Mouse (Mus musculus): ENCODE measurements around the gene Umad1. TPM values are rescaled to one million over a fixed set of nuclear protein-coding genes. Genes with fewer than 3 reads are reported as not detected.

Umad1 gene
- polyA plus RNA-seq, 1 experiment from 2014 or later: 15.0 TPM

DNA sequence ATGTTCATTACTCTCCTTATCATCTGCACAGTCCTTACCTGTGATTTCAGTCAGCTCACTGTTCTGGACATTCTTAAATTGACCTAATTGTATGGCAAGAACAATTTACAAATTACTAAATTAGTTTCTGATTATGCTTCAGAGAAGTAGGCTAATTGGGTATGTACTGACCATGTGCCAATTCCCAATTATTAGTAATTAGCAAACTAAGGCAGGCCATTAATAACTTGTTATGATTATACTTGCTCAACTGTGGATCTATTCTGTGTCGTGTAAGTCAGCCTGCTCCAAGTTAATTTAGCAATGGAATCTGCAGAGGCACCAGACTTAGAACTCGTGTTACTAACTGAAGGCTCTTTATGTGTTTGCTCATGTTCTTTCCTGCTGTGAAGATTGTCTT lies 114.0 kb downstream of the Umad1 start:
- Histone ChIP-seq H3K9ac (no peak overlapping the region), H3K4me1 (no peaks in the 10 kb centered on the region), H3K27ac (no peak overlapping the region), H3K4me2 (no peak overlapping the region), H3K36me3 (no peaks in the 10 kb centered on the region; the same call in 1 of the 2 replicates), H3K27me3 (no peaks in the 10 kb centered on the region), H3K9me3 (no peaks in the 10 kb centered on the region), H3K4me3 (no peak overlapping the region)
- ATAC-seq (ENCODE audit: insufficient number of reproducible peaks, insufficient read depth, low FRiP score, low TSS enrichment, low read depth): no peak
- WGBS: 60% methylated on average over 2 of the region's 2 CpGs

DNA sequence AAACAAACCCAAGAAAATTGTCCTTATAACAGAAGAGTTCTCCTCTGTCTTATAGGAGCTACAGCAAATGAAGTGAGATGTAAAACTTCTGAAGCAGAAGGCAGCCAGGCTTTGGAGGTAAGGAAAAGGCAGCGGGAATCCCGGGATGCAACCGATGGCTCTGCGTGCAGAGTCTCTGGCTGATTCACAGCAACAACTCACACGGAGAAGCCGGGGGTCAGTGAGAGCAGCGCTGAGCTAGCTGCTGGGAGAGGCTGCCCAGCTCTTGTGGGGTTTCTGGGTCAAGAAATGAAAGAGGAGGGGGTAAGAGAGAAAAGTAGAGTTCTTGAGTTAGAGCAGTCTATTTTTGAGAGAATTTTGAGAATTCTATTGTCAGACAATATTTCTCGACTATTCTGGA lies 114.8 kb downstream of the Umad1 start:
- Histone ChIP-seq H3K9me3 (no peaks in the 10 kb centered on the region), H3K4me1 (no peaks in the 10 kb centered on the region), H3K36me3 (no peaks in the 10 kb centered on the region; the same call in 1 of the 2 replicates), H3K9ac (no peak overlapping the region), H3K27ac (no peak overlapping the region), H3K4me2 (no peak overlapping the region), H3K27me3 (no peaks in the 10 kb centered on the region), H3K4me3 (no peak overlapping the region)
- 55% methylated on average over 8 of the region's 8 CpGs for WGBS
- ATAC-seq (ENCODE audit: insufficient number of reproducible peaks, insufficient read depth, low FRiP score, low TSS enrichment, low read depth): no peak

DNA sequence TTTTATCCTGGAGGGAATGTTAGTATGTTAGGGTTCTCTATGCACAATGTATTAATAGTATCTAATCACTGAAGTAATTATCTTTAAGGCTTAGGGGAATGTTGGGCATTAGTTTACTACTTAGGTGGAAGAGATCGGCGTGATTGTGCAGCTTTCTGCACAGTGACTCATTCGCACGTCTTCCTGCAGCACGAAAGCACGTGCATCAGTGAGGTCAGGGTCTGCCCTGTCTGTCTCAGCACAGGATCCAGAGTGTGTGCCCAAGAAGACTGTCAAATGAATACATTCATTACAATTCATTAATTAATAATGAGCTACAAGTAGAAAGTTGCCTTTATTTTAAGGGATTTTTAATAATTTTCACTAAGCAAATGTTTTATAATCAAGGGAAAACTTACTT lies 115.2 kb downstream of the Umad1 start:
- H3K36me3 ChIP-seq: no peaks in the 10 kb centered on the region; the same call in 1 of the 2 replicates
- ATAC-seq (ENCODE audit: insufficient number of reproducible peaks, insufficient read depth, low FRiP score, low TSS enrichment, low read depth): no peak
- no peak overlapping the region for H3K27ac ChIP-seq
- H3K4me3 ChIP-seq: no peak overlapping the region
- H3K27me3 ChIP-seq: no peaks in the 10 kb centered on the region
- H3K4me1 ChIP-seq: no peaks in the 10 kb centered on the region
- H3K9ac ChIP-seq: no peak overlapping the region
- no peak overlapping the region for H3K4me2 ChIP-seq
- 82% methylated on average over 6 of the region's 6 CpGs for WGBS
- no peaks in the 10 kb centered on the region for H3K9me3 ChIP-seq

DNA sequence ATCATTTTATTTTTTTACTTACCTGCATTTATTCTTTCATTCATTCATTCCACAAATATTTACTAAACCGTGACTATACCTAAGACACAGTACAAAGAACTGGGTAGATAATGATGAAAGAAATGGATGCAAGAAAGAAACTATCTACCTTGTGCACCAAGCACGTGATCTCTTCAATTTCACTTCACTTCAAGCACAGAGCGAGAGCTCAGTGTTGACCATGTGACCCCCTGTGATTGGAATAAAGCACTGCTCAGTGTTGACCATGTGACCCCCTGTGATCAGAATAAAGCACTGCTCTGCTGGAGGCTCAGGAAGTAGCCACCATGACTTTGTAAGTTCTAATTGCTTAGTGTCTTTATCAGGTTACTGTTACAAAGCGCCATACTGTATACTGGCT lies 115.6 kb downstream of the Umad1 start:
- H3K27ac ChIP-seq: no peak overlapping the region
- no peak overlapping the region for H3K4me2 ChIP-seq
- no peaks in the 10 kb centered on the region for H3K9me3 ChIP-seq
- ATAC-seq (ENCODE audit: insufficient number of reproducible peaks, insufficient read depth, low FRiP score, low TSS enrichment, low read depth): no peak
- 87% methylated on average over 4 of the region's 4 CpGs for WGBS
- no peak overlapping the region for H3K4me3 ChIP-seq
- no peaks in the 10 kb centered on the region for H3K4me1 ChIP-seq
- no peaks in the 10 kb centered on the region for H3K27me3 ChIP-seq
- no peak overlapping the region for H3K9ac ChIP-seq
- no peaks in the 10 kb centered on the region; the same call in 1 of the 2 replicates for H3K36me3 ChIP-seq

DNA sequence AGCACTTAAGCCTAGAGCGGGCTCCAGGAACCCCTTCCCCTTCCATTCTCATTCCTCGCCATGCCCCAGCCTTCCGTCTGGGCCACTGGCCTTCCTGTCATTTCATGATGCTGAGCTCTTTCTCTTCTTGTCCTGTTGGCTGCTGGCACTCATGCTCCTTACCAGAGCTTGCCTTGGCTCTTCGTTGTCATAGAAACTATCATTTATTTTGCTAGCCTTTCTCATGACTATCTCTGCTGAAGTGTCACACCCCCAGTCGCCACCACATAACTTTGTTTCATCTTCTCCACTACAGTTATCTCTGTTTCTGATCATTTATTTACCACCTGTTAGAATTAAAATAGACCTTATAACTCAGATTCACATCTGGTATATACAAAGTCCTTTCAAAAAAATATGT lies 117.3 kb downstream of the Umad1 start:
- Histone ChIP-seq H3K4me1 (no peaks in the 10 kb centered on the region), H3K27ac (no peak overlapping the region), H3K4me2 (no peak overlapping the region), H3K9me3 (no peaks in the 10 kb centered on the region), H3K36me3 (no peaks in the 10 kb centered on the region; the same call in 1 of the 2 replicates), H3K27me3 (no peaks in the 10 kb centered on the region), H3K9ac (no peak overlapping the region), H3K4me3 (no peak overlapping the region)
- ATAC-seq (ENCODE audit: insufficient number of reproducible peaks, insufficient read depth, low FRiP score, low TSS enrichment, low read depth): no peak
- WGBS: 93% methylated on average over 5 of the region's 5 CpGs

DNA sequence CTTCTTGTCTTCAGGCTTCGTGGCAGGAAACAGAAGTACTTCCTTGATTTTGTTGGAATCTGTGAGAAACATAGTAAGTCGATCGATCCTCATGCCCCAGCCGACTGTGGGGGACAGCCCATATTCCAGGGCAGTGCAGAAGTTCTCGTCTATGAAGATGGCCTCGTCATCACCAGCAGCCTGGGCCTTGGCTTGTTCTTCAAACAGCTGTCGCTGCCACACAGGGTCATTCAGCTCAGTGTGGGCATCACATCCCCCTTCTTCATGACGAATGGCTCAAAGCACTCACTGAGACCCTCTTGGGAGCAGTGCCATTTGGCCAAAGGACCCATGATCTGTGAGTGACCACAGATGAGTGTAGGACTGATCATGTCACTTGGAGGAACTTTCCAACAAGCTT lies 118.6 kb downstream of the Umad1 start:
- Histone ChIP-seq H3K36me3 (no peaks in the 10 kb centered on the region; the same call in 1 of the 2 replicates), H3K9me3 (no peaks in the 10 kb centered on the region), H3K27ac (no peak overlapping the region), H3K4me1 (no peaks in the 10 kb centered on the region), H3K4me3 (no peak overlapping the region), H3K4me2 (no peak overlapping the region), H3K9ac (no peak overlapping the region), H3K27me3 (no peaks in the 10 kb centered on the region)
- 88% methylated on average over 8 of the region's 8 CpGs for WGBS
- ATAC-seq (ENCODE audit: insufficient number of reproducible peaks, insufficient read depth, low FRiP score, low TSS enrichment, low read depth): no peak

DNA sequence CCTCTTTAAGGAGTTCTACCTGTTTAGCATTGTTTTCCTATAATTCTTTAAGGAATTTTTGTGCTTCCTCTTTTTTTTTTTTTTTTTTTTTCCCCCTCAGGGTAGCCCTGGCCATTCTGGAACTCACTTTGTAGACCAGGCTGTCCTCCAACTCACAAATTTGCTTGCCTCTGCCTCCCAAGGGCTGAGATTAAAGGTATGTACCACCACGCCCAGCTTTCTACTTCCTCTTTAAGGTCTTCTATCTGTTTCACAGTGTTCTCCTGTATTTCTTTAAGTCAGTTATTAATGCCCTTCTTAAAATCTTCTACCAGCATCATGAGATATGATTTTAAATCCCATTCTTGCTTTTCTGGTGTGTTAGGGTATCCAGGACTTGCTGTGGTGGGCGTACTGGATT lies 130.2 kb downstream of the Umad1 start:
- ATAC-seq (ENCODE audit: insufficient number of reproducible peaks, insufficient read depth, low FRiP score, low TSS enrichment, low read depth): no peak
- 93% methylated on average over 2 of the region's 2 CpGs for WGBS
- Histone ChIP-seq H3K4me2 (no peak overlapping the region), H3K4me1 (no peaks in the 10 kb centered on the region), H3K9ac (no peak overlapping the region), H3K36me3 (no peaks in the 10 kb centered on the region), H3K27me3 (no peaks in the 10 kb centered on the region), H3K4me3 (no peak overlapping the region), H3K9me3 (no peaks in the 10 kb centered on the region), H3K27ac (no peak overlapping the region)

DNA sequence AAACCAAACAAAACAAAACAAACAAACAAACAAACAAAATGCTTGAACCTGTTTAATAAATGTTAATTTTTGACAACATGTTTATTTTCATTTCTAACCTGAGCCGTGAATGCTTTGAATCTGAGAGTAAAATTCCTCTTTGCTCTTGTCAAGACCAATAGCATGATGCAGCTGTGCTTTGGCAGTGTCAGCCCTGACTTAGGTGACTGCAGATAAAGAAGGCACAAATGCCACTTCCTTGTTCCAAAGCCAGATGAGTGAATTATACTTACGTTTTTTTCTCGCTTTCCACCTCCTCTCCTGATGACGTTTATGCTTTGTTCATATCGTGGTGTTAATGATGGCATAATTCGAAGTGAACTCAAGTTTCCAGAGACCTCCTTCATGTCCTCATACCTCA lies 131.2 kb downstream of the Umad1 start:
- no peak overlapping the region for H3K27ac ChIP-seq
- H3K4me3 ChIP-seq: no peak overlapping the region
- H3K9me3 ChIP-seq: no peaks in the 10 kb centered on the region
- no peak overlapping the region for H3K9ac ChIP-seq
- no peaks in the 10 kb centered on the region for H3K4me1 ChIP-seq
- no peak overlapping the region for H3K4me2 ChIP-seq
- H3K27me3 ChIP-seq: no peaks in the 10 kb centered on the region
- no peak for ATAC-seq (ENCODE audit: insufficient number of reproducible peaks, insufficient read depth, low FRiP score, low TSS enrichment, low read depth)
- WGBS: 91% methylated on average over 6 of the region's 6 CpGs
- no peaks in the 10 kb centered on the region for H3K36me3 ChIP-seq

DNA sequence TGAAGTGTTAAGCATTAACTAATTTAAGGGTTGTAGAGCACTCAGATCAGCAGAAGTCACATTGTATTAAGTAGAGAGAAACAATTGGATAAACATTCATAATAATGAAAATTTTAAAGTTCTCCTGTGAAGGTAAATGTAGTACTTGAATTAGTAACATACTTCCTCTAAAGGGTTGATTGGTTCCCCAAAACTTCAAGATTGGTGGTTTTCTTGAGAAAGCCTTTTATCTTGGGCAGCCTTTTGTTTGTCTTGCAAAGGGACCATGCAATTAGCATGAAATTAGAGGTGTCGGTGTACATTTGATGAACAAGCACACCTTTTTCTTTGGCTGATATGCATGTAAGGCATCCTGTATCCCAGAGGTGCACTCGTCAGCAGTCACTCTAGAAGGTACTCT lies 131.8 kb downstream of the Umad1 start:
- H3K4me3 ChIP-seq: no peak overlapping the region
- no peaks in the 10 kb centered on the region for H3K27me3 ChIP-seq
- H3K9me3 ChIP-seq: no peaks in the 10 kb centered on the region
- H3K4me2 ChIP-seq: no peak overlapping the region
- H3K36me3 ChIP-seq: no peaks in the 10 kb centered on the region
- H3K4me1 ChIP-seq: no peaks in the 10 kb centered on the region
- 74% methylated on average over 2 of the region's 2 CpGs for WGBS
- ATAC-seq (ENCODE audit: insufficient number of reproducible peaks, insufficient read depth, low FRiP score, low TSS enrichment, low read depth): no peak
- H3K9ac ChIP-seq: no peak overlapping the region
- H3K27ac ChIP-seq: no peak overlapping the region

DNA sequence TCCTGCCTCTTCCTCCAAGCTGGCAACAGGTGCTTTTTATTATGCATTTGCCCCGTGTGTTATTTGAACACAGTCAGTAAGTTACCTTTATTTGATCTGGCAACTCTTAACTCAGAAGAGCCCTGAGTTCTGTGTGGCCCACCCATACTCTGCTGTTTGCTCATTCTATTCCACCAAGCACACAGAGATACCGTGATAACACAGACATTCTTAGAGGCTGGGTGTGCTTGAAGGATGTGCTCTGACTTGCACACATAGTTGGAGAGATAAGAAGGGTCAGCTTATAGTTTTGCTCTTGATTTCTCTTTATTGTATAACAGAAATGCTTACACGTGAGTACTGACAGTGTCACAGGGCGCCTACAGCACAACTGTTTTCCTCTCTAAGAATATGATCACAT lies 133.9 kb downstream of the Umad1 start:
- Histone ChIP-seq H3K4me2 (no peak overlapping the region), H3K4me3 (no peak overlapping the region), H3K9ac (no peak overlapping the region), H3K9me3 (no peaks in the 10 kb centered on the region), H3K4me1 (no peaks in the 10 kb centered on the region), H3K27ac (no peak overlapping the region), H3K27me3 (no peaks in the 10 kb centered on the region), H3K36me3 (no peaks in the 10 kb centered on the region)
- 60% methylated on average over 4 of the region's 4 CpGs for WGBS
- ATAC-seq (ENCODE audit: insufficient number of reproducible peaks, insufficient read depth, low FRiP score, low TSS enrichment, low read depth): no peak

DNA sequence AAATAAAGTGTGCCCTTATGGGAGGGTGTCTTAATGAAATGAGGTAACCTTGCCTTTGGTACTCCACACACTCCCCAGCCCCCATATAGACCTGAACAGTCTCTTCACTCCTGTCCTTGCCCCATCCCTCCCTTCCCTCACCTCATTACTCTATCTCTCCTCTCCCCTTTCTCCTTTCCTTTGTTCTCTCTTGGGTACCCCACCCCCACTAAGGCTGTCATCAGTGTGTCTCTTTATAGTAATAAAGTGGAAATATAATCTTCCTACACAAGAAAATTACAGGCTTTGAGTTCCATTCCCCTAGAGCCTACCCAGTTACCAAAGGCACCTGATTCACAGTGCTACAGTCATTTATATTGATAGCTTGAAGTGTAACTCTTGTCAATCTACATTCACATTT lies 135.0 kb downstream of the Umad1 start:
- Histone ChIP-seq H3K4me2 (no peak overlapping the region), H3K9ac (no peak overlapping the region), H3K4me3 (no peak overlapping the region), H3K36me3 (no peaks in the 10 kb centered on the region), H3K9me3 (no peaks in the 10 kb centered on the region), H3K27ac (no peak overlapping the region), H3K27me3 (no peaks in the 10 kb centered on the region), H3K4me1 (no peaks in the 10 kb centered on the region)
- no peak for ATAC-seq (ENCODE audit: insufficient number of reproducible peaks, insufficient read depth, low FRiP score, low TSS enrichment, low read depth)

DNA sequence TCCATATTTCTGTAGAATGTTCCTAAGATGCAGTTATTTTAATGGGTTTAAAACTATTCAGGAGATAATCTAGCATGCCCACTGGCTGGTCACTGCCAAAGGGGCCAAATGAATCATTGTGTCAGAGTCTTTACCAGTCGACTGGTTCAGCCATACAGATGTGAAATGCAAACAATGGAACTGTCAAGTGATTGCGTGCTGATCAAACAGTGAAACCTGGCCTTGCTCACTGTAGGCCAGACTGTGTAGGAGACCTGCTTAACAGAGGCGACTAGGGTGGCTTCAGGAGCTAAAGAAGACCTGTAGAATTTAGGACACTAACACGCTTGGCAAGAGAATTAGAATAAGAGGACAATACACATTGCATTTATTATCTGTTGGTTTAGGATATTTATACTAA lies 136.0 kb downstream of the Umad1 start:
- H3K9ac ChIP-seq: no peak overlapping the region
- no peak for ATAC-seq (ENCODE audit: insufficient number of reproducible peaks, insufficient read depth, low FRiP score, low TSS enrichment, low read depth)
- WGBS: 68% methylated on average over 4 of the region's 4 CpGs
- H3K4me1 ChIP-seq: no peaks in the 10 kb centered on the region
- no peaks in the 10 kb centered on the region for H3K9me3 ChIP-seq
- no peak overlapping the region for H3K27ac ChIP-seq
- no peaks in the 10 kb centered on the region for H3K36me3 ChIP-seq
- no peak overlapping the region for H3K4me3 ChIP-seq
- H3K4me2 ChIP-seq: no peak overlapping the region
- no peaks in the 10 kb centered on the region for H3K27me3 ChIP-seq

DNA sequence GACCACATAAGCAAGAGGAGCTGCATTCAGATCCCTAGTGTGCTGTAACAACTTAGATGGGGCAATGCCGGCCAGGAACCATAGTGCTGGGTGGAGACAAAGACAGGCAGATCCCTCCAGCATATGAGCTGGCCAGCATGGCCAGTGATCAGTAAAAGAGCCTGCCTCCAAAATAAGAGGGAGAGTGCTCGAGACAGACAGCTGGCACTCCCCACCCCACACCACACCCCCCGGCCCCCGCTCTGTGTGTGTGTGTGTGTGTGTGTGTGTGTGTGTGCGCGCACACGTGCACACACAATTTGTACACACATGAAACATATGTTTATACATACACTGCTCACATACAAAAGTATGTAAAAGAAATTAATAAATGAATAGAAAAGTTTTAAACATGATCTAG lies 138.2 kb downstream of the Umad1 start:
- no peak overlapping the region for H3K27ac ChIP-seq
- H3K9me3 ChIP-seq: no peaks in the 10 kb centered on the region
- H3K4me1 ChIP-seq: no peaks in the 10 kb centered on the region
- 81% methylated on average over 7 of the region's 7 CpGs for WGBS
- no peaks in the 10 kb centered on the region for H3K36me3 ChIP-seq
- no peak overlapping the region for H3K4me3 ChIP-seq
- H3K9ac ChIP-seq: no peak overlapping the region
- no peaks in the 10 kb centered on the region for H3K27me3 ChIP-seq
- no peak overlapping the region for H3K4me2 ChIP-seq
- ATAC-seq (ENCODE audit: insufficient number of reproducible peaks, insufficient read depth, low FRiP score, low TSS enrichment, low read depth): no peak

Data from embryonic facial prominence, embryonic 13.5 days (tissue).